Mouse (Mus musculus): Measurements from ENCODE around the gene Plpp1. TPM values are rescaled to one million over a fixed set of nuclear protein-coding genes. Genes with fewer than 3 reads are reported as not detected.

Plpp1 gene
- polyA plus RNA-seq, 2 experiments = 16.5 to 32.7 TPM

GRCm38 (mm10) chr13:112754871-112755270 lies 45.7 kb upstream of the Plpp1 start:
- ATAC-seq (ENCODE audit: insufficient read depth) (no peak), DNase-seq (ENCODE audit: low read depth in 3 of 3, low spot score in 3 of 3) (no peak)
- Histone ChIP-seq H3K27ac (no peak overlapping the region), H3K9me3 (ENCODE audit: control insufficient read depth, low read length) (no peaks in the 10 kb centered on the region), H3K4me2 (ENCODE audit: low read depth) (no peak overlapping the region), H3K36me3 (replicated peaks; ENCODE audit: control insufficient read depth, insufficient read depth, low read depth) (no peaks in the 10 kb centered on the region), H3K4me1 (replicated peaks; ENCODE audit: control insufficient read depth in 2 of 2, insufficient read depth in 2 of 2, low read length in 1 of 2) (peaks cover 22 to 31% of the 10 kb centered on the region in 2 experiments), H3K9ac (replicated peaks) (no peak overlapping the region), H3K27me3 (ENCODE audit: control insufficient read depth, insufficient read depth, low read length) (no peaks in the 10 kb centered on the region), H3K4me3 (ENCODE audit: insufficient read depth in 1 of 2, low read depth in 2 of 2, low read length in 2 of 2) (no peak overlapping the region)
- TF ChIP-seq CTCF (IDR thresholded peaks at IDR 0.05; ENCODE audit: low read depth) = 0 out of 2 replicates have a peak, but pooled peaks have one; percentile 20
- TF ChIP-seq EP300 (IDR thresholded peaks at IDR 0.05; ENCODE audit: low read depth) = no peak
- 52% methylated on average over 4 of the region's 4 CpGs for WGBS (ENCODE audit: insufficient replicate concordance)

- no peaks in the 10 kb centered on the region for H3K9me3 ChIP-seq (ENCODE audit: control insufficient read depth, low read length)
- 75% methylated on average over 11 of the region's 11 CpGs for WGBS (ENCODE audit: insufficient replicate concordance)
- TF ChIP-seq EP300 (IDR thresholded peaks at IDR 0.05; ENCODE audit: low read depth) = no peak
- no peak for TF ChIP-seq CTCF (IDR thresholded peaks at IDR 0.05; ENCODE audit: low read depth)
- H3K4me3 ChIP-seq (ENCODE audit: insufficient read depth in 1 of 2, low read depth in 2 of 2, low read length in 2 of 2) = no peak overlapping the region
- H3K9ac ChIP-seq (replicated peaks) = no peak overlapping the region
- DNase-seq (ENCODE audit: low read depth in 3 of 3, low spot score in 3 of 3) (no peak), ATAC-seq (ENCODE audit: insufficient read depth) (no peak)
- peaks cover 16 to 29% of the 10 kb centered on the region in 2 experiments for H3K4me1 ChIP-seq (replicated peaks; ENCODE audit: control insufficient read depth in 2 of 2, insufficient read depth in 2 of 2, low read length in 1 of 2)
- H3K4me2 ChIP-seq (ENCODE audit: low read depth) = no peak overlapping the region
- H3K27me3 ChIP-seq (ENCODE audit: control insufficient read depth, insufficient read depth, low read length) = no peaks in the 10 kb centered on the region
- H3K36me3 ChIP-seq (replicated peaks; ENCODE audit: control insufficient read depth, insufficient read depth, low read depth) = no peaks in the 10 kb centered on the region
- no peak overlapping the region for H3K27ac ChIP-seq
Observed at GRCm38 (mm10) chr13:112755507-112756010, 45.0 kb upstream of the Plpp1 start.

- Histone ChIP-seq H3K9me3 (ENCODE audit: control insufficient read depth, low read length) (no peaks in the 10 kb centered on the region), H3K4me3 (ENCODE audit: insufficient read depth in 1 of 2, low read depth in 2 of 2, low read length in 2 of 2) (no peak overlapping the region), H3K27me3 (ENCODE audit: control insufficient read depth, insufficient read depth, low read length) (no peaks in the 10 kb centered on the region), H3K4me1 (replicated peaks; ENCODE audit: control insufficient read depth in 2 of 2, insufficient read depth in 2 of 2, low read length in 1 of 2) (peaks cover 2 to 16% of the 10 kb centered on the region in 2 experiments; a peak in 2 of 4 replicates), H3K36me3 (replicated peaks; ENCODE audit: control insufficient read depth, insufficient read depth, low read depth) (no peaks in the 10 kb centered on the region), H3K9ac (replicated peaks) (no peak overlapping the region), H3K4me2 (ENCODE audit: low read depth) (no peak overlapping the region), H3K27ac (no peak overlapping the region)
- ATAC-seq (ENCODE audit: insufficient read depth) = no peak
- TF ChIP-seq CTCF (IDR thresholded peaks at IDR 0.05; ENCODE audit: low read depth) (no peak), EP300 (IDR thresholded peaks at IDR 0.05; ENCODE audit: low read depth) (no peak)
- WGBS (ENCODE audit: insufficient replicate concordance) = 76% methylated on average over 9 of the region's 9 CpGs
- no peak for DNase-seq (ENCODE audit: low read depth in 3 of 3, low spot score in 3 of 3)
Observed at GRCm38 (mm10) chr13:112757395-112757794, 43.2 kb upstream of the Plpp1 start.

- no peak overlapping the region for H3K9ac ChIP-seq (replicated peaks)
- ATAC-seq (ENCODE audit: insufficient read depth) = no peak
- WGBS (ENCODE audit: insufficient replicate concordance) = 81% methylated on average over 6 of the region's 6 CpGs
- no peak overlapping the region for H3K4me3 ChIP-seq (ENCODE audit: insufficient read depth in 1 of 2, low read depth in 2 of 2, low read length in 2 of 2)
- H3K27ac ChIP-seq = no peak overlapping the region
- H3K4me2 ChIP-seq (ENCODE audit: low read depth) = no peak overlapping the region
- H3K27me3 ChIP-seq (ENCODE audit: control insufficient read depth, insufficient read depth, low read length) = no peaks in the 10 kb centered on the region
- DNase-seq (ENCODE audit: low read depth in 3 of 3, low spot score in 3 of 3) = no peak
- H3K9me3 ChIP-seq (ENCODE audit: control insufficient read depth, low read length) = no peaks in the 10 kb centered on the region
- no peaks in the 10 kb centered on the region for H3K36me3 ChIP-seq (replicated peaks; ENCODE audit: control insufficient read depth, insufficient read depth, low read depth)
- H3K4me1 ChIP-seq (replicated peaks; ENCODE audit: control insufficient read depth in 2 of 2, insufficient read depth in 2 of 2, low read length in 1 of 2) = peaks cover under 1 to 19% of the 10 kb centered on the region in 2 experiments; a peak in 3 of 4 replicates
- no peak for TF ChIP-seq CTCF (IDR thresholded peaks at IDR 0.05; ENCODE audit: low read depth)
- TF ChIP-seq EP300 (IDR thresholded peaks at IDR 0.05; ENCODE audit: low read depth) = no peak
Observed at GRCm38 (mm10) chr13:112758546-112759090, 42.0 kb upstream of the Plpp1 start.

GRCm38 (mm10) chr13:112759364-112759763 lies 41.2 kb upstream of the Plpp1 start:
- no peak for DNase-seq (ENCODE audit: low read depth in 3 of 3, low spot score in 3 of 3)
- Histone ChIP-seq H3K9me3 (ENCODE audit: control insufficient read depth, low read length) (no peaks in the 10 kb centered on the region), H3K4me3 (ENCODE audit: insufficient read depth in 1 of 2, low read depth in 2 of 2, low read length in 2 of 2) (no peak overlapping the region), H3K4me1 (replicated peaks; ENCODE audit: control insufficient read depth in 2 of 2, insufficient read depth in 2 of 2, low read length in 1 of 2) (peaks cover 4 to 26% of the 10 kb centered on the region in 2 experiments; a peak in 3 of 4 replicates), H3K27me3 (ENCODE audit: control insufficient read depth, insufficient read depth, low read length) (no peaks in the 10 kb centered on the region), H3K27ac (no peak overlapping the region), H3K36me3 (replicated peaks; ENCODE audit: control insufficient read depth, insufficient read depth, low read depth) (no peaks in the 10 kb centered on the region), H3K4me2 (ENCODE audit: low read depth) (no peak overlapping the region), H3K9ac (replicated peaks) (no peak overlapping the region)
- TF ChIP-seq CTCF (IDR thresholded peaks at IDR 0.05; ENCODE audit: low read depth) (no peak), EP300 (IDR thresholded peaks at IDR 0.05; ENCODE audit: low read depth) (no peak)
- ATAC-seq (ENCODE audit: insufficient read depth) = no peak
- 71% methylated on average over 9 of the region's 9 CpGs for WGBS (ENCODE audit: insufficient replicate concordance)
